Mouse (Mus musculus) CH12.LX (cell line): Measurements from ENCODE around the gene Cntfr. TPM values are rescaled to one million over a fixed set of nuclear protein-coding genes. Genes with fewer than 3 reads are reported as not detected.

Source experiments
- DNase-seq: peaks from one replicate; pipeline ENCODE4 v3.0.0-alpha.2; 2013; ENCODE audit errors: extremely low read depth
- H3K27ac ChIP-seq: 2 replicates; pipeline ENCODE4 v1.5.1; 2012; ENCODE audit warnings: low read depth, mild to moderate bottlenecking, control low read depth, moderate library complexity; ENCODE audit not compliant: insufficient read depth
- H3K27me3 ChIP-seq: replicated peaks from 2 replicates; pipeline ENCODE3; 2012; ENCODE audit warnings: inconsistent platforms
- H3K36me3 ChIP-seq, 2 experiments: replicated peaks in 1 of 2; 2 replicates each; pipeline versions ENCODE3 to v1.6.1; 2012; ENCODE audit warnings: inconsistent platforms in 1 of 2, low read length in 1 of 2, mild to moderate bottlenecking in 1 of 2, mixed read lengths in 1 of 2, moderate library complexity in 1 of 2; ENCODE audit not compliant: control insufficient read depth in 1 of 2, insufficient read depth in 1 of 2
- H3K4me1 ChIP-seq, 2 experiments: 2 replicates each; pipeline ENCODE4 v1.6.1; 2012; ENCODE audit warnings: inconsistent platforms in 1 of 2, moderate library complexity in 1 of 2; ENCODE audit not compliant: insufficient read depth in 2 of 2, control insufficient read depth in 1 of 2
- H3K4me2 ChIP-seq: 2 replicates; pipeline ENCODE4 v1.6.1; 2012; ENCODE audit warnings: low read depth, mild to moderate bottlenecking, control low read depth; ENCODE audit not compliant: poor library complexity, insufficient read depth, severe bottlenecking
- H3K4me3 ChIP-seq, 3 experiments: fragments of 150-350 bp in 1 of 3; sonication (generic) in 1 of 3; replicated peaks in 1 of 3; 2 replicates each; pipeline versions ENCODE3 to v1.5.1; 2011 to 2012; ENCODE audit warnings: low read depth in 2 of 3, low read length in 2 of 3, mild to moderate bottlenecking in 2 of 3, moderate library complexity in 2 of 3, control low read depth in 1 of 3, improper control_type of control experiment in 1 of 3, inconsistent platforms in 1 of 3, mixed read lengths in 1 of 3; ENCODE audit not compliant: poor library complexity in 1 of 3
- H3K79me2 ChIP-seq: replicated peaks from 2 replicates; pipeline ENCODE4 v1.6.1; 2012; ENCODE audit warnings: mild to moderate bottlenecking, moderate library complexity; ENCODE audit not compliant: control insufficient read depth, poor library complexity, insufficient read depth, severe bottlenecking; ENCODE audit errors: extremely low read depth
- H3K9ac ChIP-seq: 2 replicates; pipeline ENCODE4 v1.6.1; 2012; ENCODE audit warnings: low read depth, mild to moderate bottlenecking, control low read depth, moderate library complexity; ENCODE audit not compliant: insufficient read depth
- H3K9me3 ChIP-seq: replicated peaks from 2 replicates; pipeline ENCODE3; 2012; ENCODE audit warnings: low read length, inconsistent platforms, mixed read lengths
- BHLHE40 ChIP-seq: IDR thresholded peaks from 2 replicates; pipeline ENCODE4 v1.6.1; 2011; ENCODE audit warnings: mild to moderate bottlenecking, low read depth, low read length, improper control_type of control experiment
- CHD1 ChIP-seq: IDR thresholded peaks from 2 replicates; pipeline ENCODE4 v1.6.1; 2012; ENCODE audit warnings: low read depth, low read length, improper control_type of control experiment, inconsistent platforms
- CHD2 ChIP-seq: IDR thresholded peaks from 2 replicates; pipeline ENCODE4 v1.6.1; 2011; ENCODE audit warnings: low read length, improper control_type of control experiment
- CTCF ChIP-seq, 2 experiments: IDR thresholded peaks in 1 of 2; conservative IDR thresholded peaks in 1 of 2; 2 replicates each; pipeline ENCODE4 v1.5.1; 2011 to 2012; ENCODE audit warnings: low read depth in 2 of 2, low read length in 2 of 2, improper control_type of control experiment in 1 of 2, inconsistent platforms in 1 of 2, mild to moderate bottlenecking in 1 of 2, moderate library complexity in 1 of 2
- ELF1 ChIP-seq: IDR thresholded peaks from 2 replicates; pipeline ENCODE4 v1.6.1; 2014; ENCODE audit warnings: low read depth, mild to moderate bottlenecking, inconsistent platforms, low read length, improper control_type of control experiment
- ETS1 ChIP-seq: conservative IDR thresholded peaks from 2 replicates; pipeline ENCODE4 v1.6.1; 2012; ENCODE audit warnings: low read depth, mild to moderate bottlenecking, inconsistent platforms, low read length, improper control_type of control experiment, moderate library complexity
- GABPA ChIP-seq: IDR thresholded peaks from 2 replicates; pipeline ENCODE4 v1.6.1; 2012; ENCODE audit warnings: low read depth, low read length, improper control_type of control experiment, inconsistent platforms; ENCODE audit not compliant: insufficient replicate concordance
- HCFC1 ChIP-seq: IDR thresholded peaks from 2 replicates; pipeline ENCODE4 v1.6.1; 2012; ENCODE audit warnings: low read depth, mild to moderate bottlenecking, inconsistent platforms, low read length, improper control_type of control experiment
- IRF4 ChIP-seq: IDR thresholded peaks from 2 replicates; pipeline ENCODE4 v1.6.1; 2014; ENCODE audit warnings: low read depth, mild to moderate bottlenecking, inconsistent platforms, low read length, improper control_type of control experiment
- MAFK ChIP-seq: IDR thresholded peaks from 2 replicates; pipeline ENCODE4 v1.6.1; 2011; ENCODE audit warnings: low read length, improper control_type of control experiment; ENCODE audit not compliant: insufficient replicate concordance
- MAZ ChIP-seq: IDR thresholded peaks from 2 replicates; pipeline ENCODE4 v1.6.1; 2012; ENCODE audit warnings: low read depth, mild to moderate bottlenecking, inconsistent platforms, low read length, improper control_type of control experiment, moderate library complexity
- MXI1 ChIP-seq: IDR thresholded peaks from 2 replicates; pipeline ENCODE4 v1.6.1; 2011; ENCODE audit warnings: mild to moderate bottlenecking, low read depth, low read length, improper control_type of control experiment
- MYC ChIP-seq: IDR thresholded peaks from 2 replicates; pipeline ENCODE4 v1.6.1; 2011; ENCODE audit warnings: low read depth, mild to moderate bottlenecking, improper control_type of control experiment, low read length
- NELFE ChIP-seq: IDR thresholded peaks from 2 replicates; pipeline ENCODE4 v1.6.1; 2011; ENCODE audit warnings: low read depth, low read length, improper control_type of control experiment
- NRF1 ChIP-seq: IDR thresholded peaks from 2 replicates; pipeline ENCODE4 v1.6.1; 2014; ENCODE audit warnings: low read depth, mild to moderate bottlenecking, inconsistent platforms, low read length, improper control_type of control experiment, moderate library complexity
- POLR2A ChIP-seq: IDR thresholded peaks from 2 replicates; pipeline ENCODE4 v1.6.1; 2011; ENCODE audit warnings: low read depth, mild to moderate bottlenecking, improper control_type of control experiment, low read length
- POLR2AphosphoS2 ChIP-seq: IDR thresholded peaks from 2 replicates; pipeline ENCODE4 v1.6.1; 2011; ENCODE audit warnings: low read depth, low read length, improper control_type of control experiment
- SIN3A ChIP-seq: IDR thresholded peaks from 2 replicates; pipeline ENCODE4 v1.6.1; 2012; ENCODE audit warnings: low read length, improper control_type of control experiment, inconsistent platforms
- SMC3 ChIP-seq: IDR thresholded peaks from 2 replicates; pipeline ENCODE4 v1.6.1; 2011; ENCODE audit warnings: low read depth, low read length, improper control_type of control experiment
- TBP ChIP-seq: conservative IDR thresholded peaks from 2 replicates; pipeline ENCODE4 v1.6.1; 2011; ENCODE audit warnings: low read depth, low read length, improper control_type of control experiment
- TCF12 ChIP-seq: IDR thresholded peaks from 2 replicates; pipeline ENCODE4 v1.6.1; 2014; ENCODE audit warnings: low read depth, mild to moderate bottlenecking, inconsistent platforms, low read length, improper control_type of control experiment
- UBTF ChIP-seq: IDR thresholded peaks from 2 replicates; pipeline ENCODE4 v1.6.1; 2012; ENCODE audit warnings: low read depth, mild to moderate bottlenecking, inconsistent platforms, low read length, improper control_type of control experiment, moderate library complexity
- USF1 ChIP-seq: IDR thresholded peaks from 2 replicates; pipeline ENCODE4 v1.6.1; 2014; ENCODE audit warnings: low read depth, mild to moderate bottlenecking, inconsistent platforms, low read length, improper control_type of control experiment
- ZC3H11A ChIP-seq: IDR thresholded peaks from 2 replicates; pipeline ENCODE4 v1.6.1; 2012; ENCODE audit warnings: low read depth, mild to moderate bottlenecking, inconsistent platforms, low read length, improper control_type of control experiment
- ZKSCAN1 ChIP-seq: IDR thresholded peaks from 2 replicates; pipeline ENCODE4 v1.6.1; 2012; ENCODE audit warnings: low read depth, inconsistent platforms, low read length, improper control_type of control experiment, borderline replicate concordance
- ZMIZ1 ChIP-seq: IDR thresholded peaks from 2 replicates; pipeline ENCODE4 v1.6.1; 2012; ENCODE audit warnings: low read depth, mild to moderate bottlenecking, inconsistent platforms, low read length, improper control_type of control experiment
- ZNF384 ChIP-seq: IDR thresholded peaks from 2 replicates; pipeline ENCODE4 v1.6.1; 2012; ENCODE audit warnings: low read depth, low read length, improper control_type of control experiment, inconsistent platforms
- dilution Hi-C: fragments of 300-500 bp; cut with MboI; formaldehyde crosslinking; loops from 2 replicates; pipeline ENCODE4 v1.14.3; 2020; ENCODE audit warnings: low sequenced_read_pairs; ENCODE audit not compliant: extremely low pct_unique_long_range_greater_than_20kb, extremely low pct_ligation_motif_present
- in situ Hi-C: fragments of 300-500 bp; cut with MboI; formaldehyde crosslinking; loops from 3 replicates; pipeline ENCODE4 v1.14.3; 2019; ENCODE audit warnings: low sequenced_read_pairs, low pct_ligation_motif_present, low pct_unique_long_range_greater_than_20kb, mixed read lengths
- polyA plus RNA-seq: library from polyadenylated mRNA; unstranded; fragments of >175 nt; gene quantifications from 2 replicates; pipeline ENCODE4 v1.2.1, GENCODE M21; 2012; ENCODE audit warnings: low read depth; ENCODE audit not compliant: insufficient read length
- total RNA-seq, 2 experiments: library from RNA; depleted of rRNA; stranded (reverse); fragments of 300-350 nt in 1 of 2; fragments of >200 nt in 1 of 2; gene quantifications; 2 replicates each; pipeline ENCODE4 v1.2.3; 2012 to 2014

Cntfr gene
- total and polyA plus RNA-seq, 3 experiments: not detected

- Histone ChIP-seq H3K79me2 (0 out of 2 replicates have a peak, but pooled peaks cover 8% of the 10 kb centered on the region), H3K36me3 (peaks cover 5 to 6% of the 10 kb centered on the region in 2 experiments), H3K4me2 (no peak overlapping the region), H3K4me3 (no peak overlapping the region), H3K27me3 (peaks cover 36% of the 10 kb centered on the region), H3K9me3 (peaks cover 23% of the 10 kb centered on the region), H3K9ac (no peak overlapping the region), H3K4me1 (peaks cover 6 to 13% of the 10 kb centered on the region in 2 experiments; a peak in 3 of 4 replicates), H3K27ac (no peak overlapping the region)
- DNase-seq: no peak
- in situ Hi-C loops: no loop called here
- no peak for TF ChIP-seq ZC3H11A
- no peak for TF ChIP-seq CTCF (conservative IDR thresholded peaks at IDR 0.05 in 1 of 2, IDR thresholded peaks at IDR 0.05 in 1 of 2; ENCODE audit: low read depth in 2 of 2, low read length in 2 of 2)
- no peak for TF ChIP-seq MYC
- dilution Hi-C loops: no loop called here
These were observed 47.2 kb upstream of the Cntfr start for GRCm38 (mm10) chr4:41744131-41744530.

GRCm38 (mm10) chr4:41741158-41741560, 44.3 kb upstream of the Cntfr start:
- in situ Hi-C loops: no loop called here
- H3K4me3 ChIP-seq: peak overlapping the region; percentile 63 to 89 (median 87)
- dilution Hi-C loops: no loop called here

More at GRCm38 (mm10) chr4:41741158-41741560, 44.3 kb upstream of the Cntfr start:
- H3K4me1 ChIP-seq: peaks cover 8 to 15% of the 10 kb centered on the region in 2 experiments; a peak in 3 of 4 replicates
- H3K27ac ChIP-seq: peak overlapping the region; percentile 46
- H3K9me3 ChIP-seq: peaks cover 11% of the 10 kb centered on the region
- 0 out of 2 replicates have a peak, but pooled peaks cover 8% of the 10 kb centered on the region for H3K79me2 ChIP-seq
- peak overlapping the region; percentile 62 for H3K4me2 ChIP-seq
- H3K9ac ChIP-seq: peak overlapping the region; percentile 47
- DNase-seq: peak; percentile 97
- peaks cover 28% of the 10 kb centered on the region for H3K27me3 ChIP-seq
- peaks cover 13 to 19% of the 10 kb centered on the region in 2 experiments for H3K36me3 ChIP-seq
- no peak for TF ChIP-seq BHLHE40
- no peak for TF ChIP-seq IRF4
- peak; percentile 64 for TF ChIP-seq HCFC1
- peak; percentile 59; the same call in 1 of the 2 replicates for TF ChIP-seq ZMIZ1
- peak; percentile 54 for TF ChIP-seq ELF1
- TF ChIP-seq GABPA: no peak
- no peak for TF ChIP-seq SMC3
- no peak for TF ChIP-seq ZNF384
- TF ChIP-seq UBTF: no peak
- no peak for TF ChIP-seq MXI1
- no peak for TF ChIP-seq USF1
- peak; percentile 37; the same call in 1 of the 2 replicates for TF ChIP-seq SIN3A
- TF ChIP-seq ZKSCAN1: no peak
- peak; percentile 98 for TF ChIP-seq CHD1
- TF ChIP-seq CHD2: no peak; the same call in 1 of the 2 replicates
- TF ChIP-seq MAFK: no peak
- peak; percentile 96 for TF ChIP-seq POLR2A
- TF ChIP-seq TBP: peak; percentile 83
- TF ChIP-seq POLR2AphosphoS2: peak; percentile 76; the same call in 1 of the 2 replicates
- TF ChIP-seq NELFE: peak; percentile 89
- no peak for TF ChIP-seq ETS1
- TF ChIP-seq ZC3H11A: no peak
- TF ChIP-seq CTCF (conservative IDR thresholded peaks at IDR 0.05 in 1 of 2, IDR thresholded peaks at IDR 0.05 in 1 of 2; ENCODE audit: low read depth in 2 of 2, low read length in 2 of 2): no peak
- peak; percentile 73 for TF ChIP-seq TCF12
- peak; percentile 77; the same call in 1 of the 2 replicates for TF ChIP-seq MAZ
- TF ChIP-seq NRF1: no peak
